ENCODE assay signal across 26 mouse cellular contexts in genomic region chr2:42540172-42540571, GRCm38 (mm10).
"Had no signal": no experiment of that assay in that cellular context is flagged by ENCODE, and none has a peak within 500 bp of the region (broad histone marks: within the 10 kb centered on the region; RNA-seq: fewer than 3 reads in every experiment).

No protein-coding gene starts in this region.

- H3K9ac ChIP-seq: heart, embryonic 13.5 days; heart, embryonic 15.5 days; hindbrain, embryonic 12.5 days; hindbrain, embryonic 14.5 days; kidney, embryonic 15.5 days; limb, embryonic 12.5 days; liver, embryonic 14.5 days had no signal

- DNase-seq: gastrocnemius, adult 2 months; gastrocnemius, postnatal 10 days; gastrocnemius, postnatal 25 days; heart, adult 2 months; heart, postnatal 4 days; kidney, adult 11 months; kidney, adult 2 months; kidney, adult 9 months; kidney, postnatal 14 days; kidney, postnatal 36 days; liver had no signal

- H3K9me3 ChIP-seq: heart, embryonic 13.5 days; heart, embryonic 15.5 days; hindbrain, embryonic 10.5 days; hindbrain, embryonic 12.5 days; kidney, embryonic 15.5 days; limb, embryonic 10.5 days; limb, embryonic 12.5 days had no signal

- H3K4me2 ChIP-seq: heart, embryonic 11.5 days; heart, embryonic 13.5 days; heart, embryonic 15.5 days; hindbrain, embryonic 12.5 days; hindbrain, embryonic 14.5 days; kidney, embryonic 15.5 days; limb, embryonic 12.5 days; liver, embryonic 11.5 days had no signal

- H3K4me3 ChIP-seq: gastrocnemius, adult 2 months; heart, adult 2 months; heart, embryonic 13.5 days; heart, embryonic 15.5 days; hindbrain, embryonic 10.5 days; hindbrain, embryonic 12.5 days; kidney, embryonic 15.5 days; left cerebral cortex, adult 2 months; limb, embryonic 10.5 days; limb, embryonic 12.5 days had no signal

- H3K27me3 ChIP-seq: heart, embryonic 13.5 days; heart, embryonic 15.5 days; hindbrain, embryonic 12.5 days; kidney, embryonic 15.5 days; limb, embryonic 12.5 days had no signal

- ATAC-seq: hindbrain, embryonic 16.5 days; inflammation-experienced regulatory T-cells, adult 6 months had no signal

- H3K27ac ChIP-seq: gastrocnemius, adult 2 months; heart, adult 2 months; heart, embryonic 13.5 days; heart, embryonic 15.5 days; hindbrain, embryonic 10.5 days; hindbrain, embryonic 12.5 days; hindbrain, embryonic 14.5 days; kidney, embryonic 15.5 days; kidney, postnatal 0 days; left cerebral cortex, adult 2 months; limb, embryonic 10.5 days; limb, embryonic 12.5 days; liver, embryonic 14.5 days had no signal

- H3K36me3 ChIP-seq: heart, embryonic 13.5 days; heart, embryonic 15.5 days; hindbrain, embryonic 10.5 days; hindbrain, embryonic 12.5 days; kidney, embryonic 15.5 days; limb, embryonic 10.5 days; limb, embryonic 12.5 days had no signal

- H3K4me1 ChIP-seq: heart, embryonic 13.5 days; heart, embryonic 15.5 days; kidney, embryonic 15.5 days; limb, embryonic 10.5 days; limb, embryonic 12.5 days had no signal
